Mouse (Mus musculus) megakaryocyte, adult 5-6 weeks (primary cell): ENCODE data around the gene Ifi211. TPM values are rescaled to one million over a fixed set of nuclear protein-coding genes. Genes with fewer than 3 reads are reported as not detected.
A peak's percentile ranks its signal among the peaks of the same experiment; 100 is the strongest.
"Not testable (repeated sequence)": the region's sequence is repeated elsewhere in the genome, so short reads cannot be mapped to it uniquely, and the experiment has no call there.

Source experiments
- ATAC-seq: 2 replicates; pipeline ENCODE4 v1.8.0; 2016; ENCODE audit warnings: mild to moderate bottlenecking, inconsistent platforms; ENCODE audit not compliant: poor library complexity, severe bottlenecking
- total RNA-seq, 2 experiments: library from RNA; stranded (forward) in 1 of 2; stranded (reverse) in 1 of 2; fragments of 153-499, 151-499 nt in 1 of 2; fragments of 221-1000, 200-1000 nt in 1 of 2; gene quantifications; 2 replicates each; pipeline versions ENCODE4 v1.2.3 to v1.2.4; 2015 to 2017

The Ifi211 gene
- total RNA-seq (2015): 165 and 182 TPM in 2 replicates
- 234 and 254 TPM in 2 replicates for total RNA-seq (2017)

DNA sequence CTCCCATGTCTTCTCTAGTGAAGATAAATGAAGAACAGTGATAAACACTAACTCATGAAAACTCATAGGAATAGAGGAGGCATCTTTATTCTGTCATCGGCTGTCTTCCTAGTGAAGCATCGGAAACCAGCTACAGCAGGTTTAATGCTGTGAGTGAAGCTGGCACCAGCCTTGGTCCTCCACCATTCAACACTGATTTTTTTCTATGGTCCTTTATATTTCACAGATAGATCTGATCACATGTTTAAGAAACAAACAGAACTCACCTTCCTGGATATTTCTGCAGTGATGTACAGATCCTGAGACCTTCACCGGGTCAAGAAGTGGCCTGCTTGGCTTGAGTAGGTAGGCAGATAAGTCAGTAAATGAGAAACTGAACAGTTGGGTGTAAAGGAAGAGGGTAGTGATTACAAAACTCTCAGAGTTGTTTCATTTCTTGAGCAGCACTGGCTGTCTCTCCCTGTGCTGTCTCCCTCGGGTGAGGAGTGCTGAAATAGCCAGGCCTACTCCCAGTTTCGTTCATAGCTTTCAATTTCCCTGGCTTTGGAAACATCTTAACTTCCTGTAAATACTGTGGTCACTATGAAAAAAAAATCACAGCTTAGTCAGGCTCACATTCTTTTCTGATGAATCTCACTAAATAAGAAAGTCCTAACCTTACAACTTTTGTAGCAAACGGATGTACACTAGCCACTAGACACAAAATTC, at the start of gene Ifi211:
Gene Ifi211, minus strand, starts transcription at position 499 of the 708 bp plus-strand sequence.
- peak; percentile 80 for ATAC-seq

- ATAC-seq: peak; percentile 45; the same call in 1 of the 2 replicates
Measured at GRCm38 (mm10) chr1:173961491-173961890, 48.6 kb upstream of the Ifi211 start.

DNA sequence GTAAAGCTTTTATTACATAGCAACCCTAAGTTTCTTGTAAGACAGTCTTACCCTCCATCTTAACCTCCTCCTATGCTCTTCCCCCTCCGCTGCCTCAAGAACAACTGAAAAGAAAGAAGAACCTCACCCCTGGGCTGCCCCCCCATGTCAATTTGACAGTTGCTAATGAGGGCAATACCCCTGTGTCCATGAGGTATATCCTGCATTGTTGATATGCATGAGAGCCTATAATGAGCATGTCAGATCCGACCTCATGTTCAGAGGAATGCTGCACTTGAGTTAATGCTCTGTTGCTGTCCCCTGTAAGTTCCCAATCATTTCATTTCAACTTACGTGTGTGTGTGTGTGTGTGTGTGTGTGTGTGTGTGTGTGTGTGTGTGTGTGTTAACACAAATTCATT, 47.2 kb upstream of the Ifi211 start:
- ATAC-seq: not testable (repeated sequence)

GRCm38 (mm10) chr1:173955839-173956527, 43.1 kb upstream of the Ifi211 start:
- ATAC-seq: not testable (repeated sequence)

GRCm38 (mm10) chr1:173955071-173955796, 42.4 kb upstream of the Ifi211 start:
- no peak for ATAC-seq

GRCm38 (mm10) chr1:173953563-173953962, 40.7 kb upstream of the Ifi211 start:
- no peak for ATAC-seq

DNA sequence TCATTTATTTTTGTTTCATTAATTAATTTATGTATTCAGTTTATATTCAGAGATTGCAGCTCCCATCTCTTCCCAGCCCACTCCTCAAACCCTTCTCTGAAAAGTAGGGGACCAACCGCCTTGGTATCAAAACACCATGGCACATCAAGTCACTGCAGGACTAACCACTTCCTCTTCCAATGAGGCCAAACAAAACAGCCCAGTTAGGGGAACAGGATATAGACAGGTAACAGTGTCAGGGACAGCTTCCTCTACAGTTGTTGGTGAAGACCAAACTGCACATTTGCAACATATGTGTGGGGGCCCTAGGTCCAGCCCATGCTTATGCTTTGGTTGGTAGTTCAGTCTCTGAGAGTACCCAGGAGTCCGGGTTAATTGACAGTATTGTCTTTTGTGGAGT, 36.2 kb upstream of the Ifi211 start:
- ATAC-seq: peak; percentile 97

DNA sequence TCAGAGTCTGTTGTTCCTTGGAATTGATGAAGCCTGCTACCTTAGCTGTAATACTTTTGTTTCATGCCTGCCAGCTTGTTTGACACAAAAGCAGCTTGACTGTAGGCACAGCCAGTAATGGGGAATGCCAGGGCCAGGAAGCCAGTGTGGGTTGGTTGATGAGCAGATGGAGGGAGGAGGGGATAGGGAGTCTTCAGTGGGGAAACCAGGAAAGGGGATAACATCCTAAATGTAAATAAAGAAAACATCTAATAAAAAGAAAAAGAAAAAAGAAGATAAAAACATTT, 29.9 kb upstream of the Ifi211 start:
- not testable (repeated sequence) for ATAC-seq

GRCm38 (mm10) chr1:173941924-173942779, 29.3 kb upstream of the Ifi211 start, which contains the start of the genes Mndal and Ifi203:
TSS of gene Mndal (minus strand) at chr1:173942491.
TSS of gene Ifi203 (minus strand) at chr1:173942672.
- peak; percentile 64 for ATAC-seq

DNA sequence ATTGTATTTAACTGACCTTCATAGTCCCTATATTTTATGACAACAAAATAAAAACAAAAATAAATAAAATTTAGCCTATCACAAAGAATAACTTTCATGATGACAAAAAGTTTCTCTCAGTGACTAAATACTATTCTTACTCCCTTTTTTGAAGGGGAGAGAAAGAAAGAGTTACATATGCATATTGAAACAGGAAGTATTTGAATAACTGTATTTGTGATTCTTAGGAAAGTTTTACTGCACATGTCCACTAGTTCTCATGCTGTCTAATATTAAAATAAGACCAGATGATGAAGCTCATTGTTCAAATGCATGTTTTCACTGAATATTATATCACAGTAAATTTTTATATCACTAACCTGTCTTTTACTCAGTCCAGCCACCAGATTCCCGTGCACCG, 28.7 kb upstream of the Ifi211 start:
- peak; percentile 47 for ATAC-seq

DNA sequence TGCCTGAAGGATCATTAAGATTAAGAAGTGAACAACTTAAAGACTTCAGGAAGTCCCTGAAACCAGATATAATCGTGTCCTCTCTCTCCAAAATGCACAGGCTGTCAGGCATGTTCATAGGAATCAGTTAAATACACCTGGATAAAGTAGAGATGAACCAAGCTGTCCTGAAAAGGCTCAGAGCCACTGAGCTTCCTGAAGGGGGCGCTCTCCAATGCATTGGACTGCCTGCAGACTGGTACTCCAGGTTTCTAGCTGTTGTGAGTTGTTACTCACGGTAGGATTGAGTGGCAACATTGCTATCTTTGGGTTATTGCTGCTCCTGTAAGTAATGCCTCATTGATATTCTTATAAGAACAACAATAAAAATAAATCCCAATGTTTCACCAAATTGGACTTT, 6.4 kb upstream of the Ifi211 start:
- peak; percentile 62 for ATAC-seq

- ATAC-seq: no peak
Measured at GRCm38 (mm10) chr1:173914559-173914958, 1.7 kb upstream of the Ifi211 start.

DNA sequence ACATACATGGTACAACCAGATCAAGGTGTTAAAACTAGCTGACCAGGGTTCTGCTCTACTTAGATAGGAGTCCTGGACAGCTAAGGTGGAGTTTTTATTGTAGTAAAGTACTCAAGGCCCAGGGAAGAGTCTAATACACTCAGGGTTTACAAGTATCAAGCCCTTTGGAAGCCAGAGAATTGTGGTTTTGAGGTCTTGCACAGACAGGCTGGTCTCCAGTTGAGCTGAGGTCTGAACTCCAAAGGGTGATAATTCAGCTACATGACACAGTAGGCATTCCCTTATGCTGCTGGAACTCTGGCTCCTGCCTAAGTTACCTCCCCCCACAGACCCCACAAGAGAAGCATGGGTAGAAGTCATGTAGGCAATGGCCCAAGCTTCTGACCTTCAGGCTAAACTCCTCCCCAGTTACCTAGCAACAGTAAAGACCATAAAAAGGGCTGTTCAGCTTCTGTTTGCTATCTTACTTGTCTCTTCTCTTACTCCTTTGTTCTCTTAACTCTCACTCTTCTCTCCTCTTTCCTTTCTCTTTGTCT, 478 bp upstream of the Ifi211 start:
- not testable (repeated sequence) for ATAC-seq

GRCm38 (mm10) chr1:173911808-173912464, 910 bp downstream of the Ifi211 start:
- ATAC-seq: no peak

GRCm38 (mm10) chr1:173908390-173908789, 4.5 kb downstream of the Ifi211 start:
- peak; percentile 45 for ATAC-seq

GRCm38 (mm10) chr1:173905885-173906284, 7.0 kb downstream of the Ifi211 start:
- not testable (repeated sequence) for ATAC-seq

DNA sequence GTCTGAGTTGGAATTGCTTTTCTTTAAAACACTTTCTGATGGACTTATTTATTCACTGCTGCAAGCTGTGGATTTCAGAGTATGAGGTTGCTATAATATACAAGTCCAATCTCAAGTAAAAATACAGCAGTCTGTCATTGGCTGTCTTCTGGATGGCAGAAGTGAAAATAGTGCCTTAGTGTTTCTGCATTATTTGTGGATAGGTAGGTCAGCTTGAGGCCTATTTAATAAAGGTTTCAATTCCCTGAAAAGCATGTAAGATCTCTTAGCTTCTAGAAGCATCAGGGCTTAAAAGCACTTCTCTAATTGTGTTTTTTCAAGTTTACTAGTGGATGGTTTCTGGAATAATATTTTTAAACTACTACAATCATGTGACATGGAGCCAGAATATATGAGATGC, 23.1 kb downstream of the Ifi211 start:
- peak; percentile 52 for ATAC-seq

- ATAC-seq: peak; percentile 92
Measured at GRCm38 (mm10) chr1:173887026-173887787, 25.6 kb downstream of the Ifi211 start.
